Mouse (Mus musculus): ENCODE measurements around the gene Zscan2. TPM values are rescaled to one million over a fixed set of nuclear protein-coding genes. Genes with fewer than 3 reads are reported as not detected.

Gene Zscan2
- total RNA-seq (2015; ENCODE audit: low replicate concordance) (not detected in 2 replicates), total RNA-seq (2017; ENCODE audit: low replicate concordance) (0.51 and 2.9 TPM in 2 replicates)

GRCm38 (mm10) chr7:80860729-80861274 is at the start of gene Zscan2:
Gene Zscan2 (plus strand): TSS chr7:80860920.
- peak; percentile 92 for ATAC-seq (replicated peaks; ENCODE audit: low FRiP score, poor library complexity, severe bottlenecking)

- no peak for ATAC-seq (replicated peaks; ENCODE audit: low FRiP score, poor library complexity, severe bottlenecking)
Measured at GRCm38 (mm10) chr7:80813397-80813796, 47.3 kb upstream of the Zscan2 start.

GRCm38 (mm10) chr7:80816641-80817040 is 44.1 kb upstream of the Zscan2 start:
- no peak for ATAC-seq (replicated peaks; ENCODE audit: low FRiP score, poor library complexity, severe bottlenecking)

- no peak for ATAC-seq (replicated peaks; ENCODE audit: low FRiP score, poor library complexity, severe bottlenecking)
Measured at GRCm38 (mm10) chr7:80820838-80821237, 39.9 kb upstream of the Zscan2 start.

- ATAC-seq (replicated peaks; ENCODE audit: low FRiP score, poor library complexity, severe bottlenecking): no peak
Measured at GRCm38 (mm10) chr7:80823267-80823666, 37.5 kb upstream of the Zscan2 start.

- ATAC-seq (replicated peaks; ENCODE audit: low FRiP score, poor library complexity, severe bottlenecking): peak; percentile 72; the same call in 1 of the 2 replicates
Measured at GRCm38 (mm10) chr7:80823875-80824682, 36.6 kb upstream of the Zscan2 start.

GRCm38 (mm10) chr7:80825843-80826403 is 34.8 kb upstream of the Zscan2 start, which contains the start of gene Iqgap1:
Gene Iqgap1 (minus strand): TSS chr7:80825974.
- ATAC-seq (replicated peaks; ENCODE audit: low FRiP score, poor library complexity, severe bottlenecking): no peak

- ATAC-seq (replicated peaks; ENCODE audit: low FRiP score, poor library complexity, severe bottlenecking): no peak
Measured at GRCm38 (mm10) chr7:80828146-80828860, 32.4 kb upstream of the Zscan2 start.

- ATAC-seq (replicated peaks; ENCODE audit: low FRiP score, poor library complexity, severe bottlenecking): no peak
Measured at GRCm38 (mm10) chr7:80830193-80830803, 30.4 kb upstream of the Zscan2 start.

GRCm38 (mm10) chr7:80832191-80832590 is 28.5 kb upstream of the Zscan2 start:
- ATAC-seq (replicated peaks; ENCODE audit: low FRiP score, poor library complexity, severe bottlenecking): no peak

- ATAC-seq (replicated peaks; ENCODE audit: low FRiP score, poor library complexity, severe bottlenecking): peak; percentile 57
Measured at GRCm38 (mm10) chr7:80832996-80833650, 27.6 kb upstream of the Zscan2 start.

GRCm38 (mm10) chr7:80833651-80834532 is 26.8 kb upstream of the Zscan2 start:
- ATAC-seq (replicated peaks; ENCODE audit: low FRiP score, poor library complexity, severe bottlenecking): no peak

- ATAC-seq (replicated peaks; ENCODE audit: low FRiP score, poor library complexity, severe bottlenecking): no peak
Measured at GRCm38 (mm10) chr7:80835984-80836652, 24.6 kb upstream of the Zscan2 start.

GRCm38 (mm10) chr7:80837736-80838135 is 23.0 kb upstream of the Zscan2 start:
- ATAC-seq (replicated peaks; ENCODE audit: low FRiP score, poor library complexity, severe bottlenecking): no peak

- no peak for ATAC-seq (replicated peaks; ENCODE audit: low FRiP score, poor library complexity, severe bottlenecking)
Measured at GRCm38 (mm10) chr7:80838247-80838646, 22.5 kb upstream of the Zscan2 start.

- no peak for ATAC-seq (replicated peaks; ENCODE audit: low FRiP score, poor library complexity, severe bottlenecking)
Measured at GRCm38 (mm10) chr7:80839755-80840154, 21.0 kb upstream of the Zscan2 start.

- no peak for ATAC-seq (replicated peaks; ENCODE audit: low FRiP score, poor library complexity, severe bottlenecking)
Measured at GRCm38 (mm10) chr7:80840241-80840640, 20.5 kb upstream of the Zscan2 start.

- no peak for ATAC-seq (replicated peaks; ENCODE audit: low FRiP score, poor library complexity, severe bottlenecking)
Measured at GRCm38 (mm10) chr7:80840937-80841336, 19.8 kb upstream of the Zscan2 start.
